Mouse (Mus musculus): Measurements from ENCODE around the gene Gm17606.
"Not testable (repeated sequence)": the region's sequence is repeated elsewhere in the genome, so short reads cannot be mapped to it uniquely, and the experiment has no call there.

Gm17606 gene

GRCm38 (mm10) chr14:54640946-54641304 is at the start of gene Gm17606:
TSS of gene Gm17606 (plus strand) at chr14:54640952.
- DNase-seq (ENCODE audit: low spot score in 2 of 2): no peak

- DNase-seq (ENCODE audit: low spot score in 2 of 2): no peak
These were observed 49.7 kb upstream of the Gm17606 start for GRCm38 (mm10) chr14:54591056-54591455.

- DNase-seq (ENCODE audit: low spot score in 2 of 2): no peak
These were observed 48.3 kb upstream of the Gm17606 start for GRCm38 (mm10) chr14:54592319-54592934.

GRCm38 (mm10) chr14:54594055-54594454 is 46.7 kb upstream of the Gm17606 start:
- no peak for DNase-seq (ENCODE audit: low spot score in 2 of 2)

- DNase-seq (ENCODE audit: low spot score in 2 of 2): no peak
These were observed 45.9 kb upstream of the Gm17606 start for GRCm38 (mm10) chr14:54594631-54595414.

GRCm38 (mm10) chr14:54597084-54597483 is 43.7 kb upstream of the Gm17606 start:
- no peak for DNase-seq (ENCODE audit: low spot score in 2 of 2)

GRCm38 (mm10) chr14:54601601-54602000 is 39.2 kb upstream of the Gm17606 start:
- DNase-seq (ENCODE audit: low spot score in 2 of 2): no peak

- DNase-seq (ENCODE audit: low spot score in 2 of 2): no peak
These were observed 38.1 kb upstream of the Gm17606 start for GRCm38 (mm10) chr14:54602613-54603012.

GRCm38 (mm10) chr14:54603038-54603654 is 37.6 kb upstream of the Gm17606 start:
- peak; percentile 92 to 96 for DNase-seq (ENCODE audit: low spot score in 2 of 2)

GRCm38 (mm10) chr14:54603686-54604085 is 37.1 kb upstream of the Gm17606 start:
- no peak for DNase-seq (ENCODE audit: low spot score in 2 of 2)

GRCm38 (mm10) chr14:54605752-54606321 is 34.9 kb upstream of the Gm17606 start, which contains the start of gene 4931414P19Rik:
TSS of gene 4931414P19Rik (minus strand) at chr14:54605993.
- DNase-seq (ENCODE audit: low spot score in 2 of 2): peak; percentile 67 to 79

GRCm38 (mm10) chr14:54607226-54607625 is 33.5 kb upstream of the Gm17606 start:
- no peak for DNase-seq (ENCODE audit: low spot score in 2 of 2)

- no peak for DNase-seq (ENCODE audit: low spot score in 2 of 2)
These were observed 31.5 kb upstream of the Gm17606 start for GRCm38 (mm10) chr14:54609245-54609644.

- no peak for DNase-seq (ENCODE audit: low spot score in 2 of 2)
These were observed 30.8 kb upstream of the Gm17606 start for GRCm38 (mm10) chr14:54609962-54610361.

- no peak for DNase-seq (ENCODE audit: low spot score in 2 of 2)
These were observed 30.1 kb upstream of the Gm17606 start for GRCm38 (mm10) chr14:54610648-54611047.

GRCm38 (mm10) chr14:54614130-54614529 is 26.6 kb upstream of the Gm17606 start:
- not testable (repeated sequence) for DNase-seq (ENCODE audit: low spot score in 2 of 2)

- DNase-seq (ENCODE audit: low spot score in 2 of 2): no peak
These were observed 24.4 kb upstream of the Gm17606 start for GRCm38 (mm10) chr14:54616226-54616825.

- DNase-seq (ENCODE audit: low spot score in 2 of 2): no peak
These were observed 23.4 kb upstream of the Gm17606 start for GRCm38 (mm10) chr14:54617152-54617896.

GRCm38 (mm10) chr14:54617897-54618365 is 22.8 kb upstream of the Gm17606 start, which contains the start of gene Psmb5:
TSS of gene Psmb5 (minus strand) at chr14:54618022.
- peak; percentile 85 to 86 for DNase-seq (ENCODE audit: low spot score in 2 of 2)

- no peak for DNase-seq (ENCODE audit: low spot score in 2 of 2)
These were observed 19.6 kb upstream of the Gm17606 start, which contains the start of gene Psmb11 for GRCm38 (mm10) chr14:54621133-54621532. TSS of gene Psmb11 (plus strand) at chr14:54621433.

- no peak for DNase-seq (ENCODE audit: low spot score in 2 of 2)
These were observed 17.4 kb upstream of the Gm17606 start for GRCm38 (mm10) chr14:54623334-54623733.

All from urinary bladder, postnatal 36 days (tissue).